Comparison of ENCODE assay signal across 16 mouse cellular contexts in genomic region chr16:37261678-37262077, GRCm38 (mm10).
"Had no signal": no experiment of that assay in that cellular context is flagged by ENCODE, and none has a peak within 500 bp of the region (broad histone marks: within the 10 kb centered on the region; RNA-seq: fewer than 3 reads in every experiment).

No protein-coding gene starts in this region.

- H3K27me3 ChIP-seq: neural tube, embryonic 13.5 days; neural tube, embryonic 15.5 days; stomach, embryonic 15.5 days had no signal

- H3K4me2 ChIP-seq: neural tube, embryonic 13.5 days; neural tube, embryonic 15.5 days; stomach, embryonic 15.5 days had no signal

- H3K9ac ChIP-seq: neural tube, embryonic 13.5 days; neural tube, embryonic 15.5 days; stomach, embryonic 15.5 days had no signal

- H3K27ac ChIP-seq: neural tube, embryonic 13.5 days; neural tube, embryonic 15.5 days; stomach, embryonic 15.5 days; stomach, postnatal 0 days had no signal

- H3K36me3 ChIP-seq: neural tube, embryonic 13.5 days; neural tube, embryonic 15.5 days; stomach, embryonic 15.5 days had no signal

- H3K9me3 ChIP-seq: neural tube, embryonic 13.5 days; neural tube, embryonic 15.5 days; stomach, embryonic 15.5 days had no signal

- DNase-seq: retina, postnatal 1 day; right cerebral cortex, adult 18-20 months; right cerebral cortex, postnatal 14 days; right cerebral cortex, postnatal 25 days; right cerebral cortex, postnatal 4 days; spleen, adult 18-20 months; thymus, adult 18-20 months; thymus, adult 2 months; thymus, postnatal 14 days; thymus, postnatal 25 days; thymus, postnatal 36 days; thymus, postnatal 4 days had no signal

- H3K4me3 ChIP-seq: neural tube, embryonic 13.5 days; neural tube, embryonic 15.5 days; stomach, embryonic 15.5 days had no signal

- H3K4me1 ChIP-seq: neural tube, embryonic 13.5 days; neural tube, embryonic 15.5 days; stomach, embryonic 15.5 days had no signal
